Mouse (Mus musculus) lung, embryonic 16.5 days (tissue): Measurements from ENCODE around the gene Tysnd1. TPM values are rescaled to one million over a fixed set of nuclear protein-coding genes. Genes with fewer than 3 reads are reported as not detected.
A peak's percentile ranks its signal among the peaks of the same experiment; 100 is the strongest.

ENCODE experiments used
- ATAC-seq: fragments of 200-750 bp; cut with Nextera tagmentation; 2 replicates; pipeline ENCODE4 v1.8.0; 2017; ENCODE audit warnings: low read depth, mild to moderate bottlenecking, moderate library complexity
- H3K27ac ChIP-seq: fragments of 300-500 bp; sonication (generic); 2 replicates; pipeline ENCODE4 v1.5.1; 2014; ENCODE audit warnings: mild to moderate bottlenecking, control low read depth, low read length
- H3K27me3 ChIP-seq: fragments of 300-500 bp; sonication (generic); 2 replicates; pipeline ENCODE4 v1.6.1; 2014; ENCODE audit warnings: low read depth, low read length, mixed read lengths; ENCODE audit not compliant: control insufficient read depth, insufficient read depth
- H3K36me3 ChIP-seq: fragments of 300-500 bp; sonication (generic); 2 replicates; pipeline ENCODE4 v1.6.1; 2014; ENCODE audit warnings: low read length; ENCODE audit not compliant: control insufficient read depth, insufficient read depth
- H3K4me1 ChIP-seq: fragments of 300-500 bp; sonication (generic); replicated peaks from 2 replicates; pipeline ENCODE4 v1.6.1; 2014; ENCODE audit warnings: low read length, mixed read lengths; ENCODE audit not compliant: control insufficient read depth, insufficient read depth
- H3K4me2 ChIP-seq: fragments of 300-500 bp; sonication (generic); 2 replicates; pipeline ENCODE4 v1.6.1; 2014; ENCODE audit warnings: low read depth, low read length, control low read depth
- H3K4me3 ChIP-seq: fragments of 300-500 bp; sonication (generic); 2 replicates; pipeline ENCODE4 v1.5.1; 2014; ENCODE audit warnings: mild to moderate bottlenecking, low read length, control low read depth
- H3K9ac ChIP-seq: fragments of 300-500 bp; sonication (generic); 2 replicates; pipeline ENCODE4 v1.6.1; 2014; ENCODE audit warnings: low read length, control low read depth
- H3K9me3 ChIP-seq: fragments of 300-500 bp; sonication (generic); 2 replicates; pipeline ENCODE4 v1.6.1; 2016; ENCODE audit warnings: low read length; ENCODE audit not compliant: control insufficient read depth
- WGBS: fragments of 180-500 bp; shearing (Covaris S2); extraction: QIAGEN DNeasy Blood & Tissue Kit; methylation state at CpG from one replicate; pipeline ENCODE4 v1.1.7; 2014; 5-methylcytosine and 5-hydroxymethylcytosine counted together
- polyA plus RNA-seq: library from polyadenylated mRNA; unstranded; fragments of >200 nt; fragmentation: Nextera tagmentation; extraction: Ambion mirVana; gene quantifications from 2 replicates; pipeline ENCODE4 v1.2.1, GENCODE M21; 2015

The Tysnd1 gene
- 17.8 and 19.2 TPM in 2 replicates for polyA plus RNA-seq

DNA sequence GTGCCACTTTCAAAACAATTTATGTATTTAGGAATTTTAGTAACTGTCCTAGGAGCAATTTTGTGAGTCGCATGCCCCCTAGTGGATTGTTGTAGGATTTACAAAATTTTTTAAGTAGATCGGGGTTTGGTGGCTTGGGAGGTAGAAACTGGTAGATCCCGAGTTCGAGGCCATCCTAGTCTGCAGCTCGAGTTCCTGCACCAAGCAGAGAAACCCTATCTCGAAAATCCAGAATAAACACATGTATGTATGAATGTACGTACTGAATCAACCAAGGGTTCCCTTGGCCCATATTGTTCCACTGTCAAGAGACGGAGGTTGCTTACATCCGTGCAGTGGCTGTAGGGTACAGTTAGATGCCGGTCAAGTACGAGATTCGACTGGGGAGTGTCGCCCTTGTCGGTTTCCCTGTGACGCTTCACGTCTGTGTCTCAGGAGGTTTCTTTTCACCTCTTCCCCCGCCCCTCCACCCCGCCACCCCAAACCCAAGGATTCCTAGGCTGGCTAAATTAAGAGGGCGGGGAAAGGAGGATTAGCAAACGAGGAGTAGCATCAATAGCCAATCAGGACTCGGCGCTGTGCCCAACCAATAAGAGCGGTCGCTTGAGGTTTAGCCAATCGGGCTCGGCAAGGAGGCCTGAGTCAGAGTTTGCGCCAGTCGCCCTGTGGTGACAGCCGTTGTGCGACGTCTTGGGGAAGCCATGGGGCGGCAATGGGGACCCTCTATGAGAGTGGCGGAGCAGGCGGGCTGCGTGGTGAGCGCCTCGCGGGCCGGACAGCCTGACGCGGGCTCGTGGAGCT lies at the start of gene Tysnd1:
Gene Tysnd1 (plus strand): TSS at position 645 of the 801 bp plus-strand sequence.
- Histone ChIP-seq H3K4me3 (peak within 1 kb of the TSS; percentile 95), H3K4me1 (peaks cover 13% of the 10 kb centered on the region), H3K4me2 (peak within 1 kb of the TSS; percentile 100), H3K27me3 (no peaks in the 10 kb centered on the region), H3K9me3 (no peaks in the 10 kb centered on the region), H3K9ac (peak within 1 kb of the TSS; percentile 75), H3K27ac (peak within 1 kb of the TSS; percentile 53; the same call in 1 of the 2 replicates), H3K36me3 (peaks cover 23% of the 10 kb centered on the region)
- ATAC-seq, result peak; percentile 96
- under 1% methylated on average over 42 of the region's 42 CpGs for WGBS

DNA sequence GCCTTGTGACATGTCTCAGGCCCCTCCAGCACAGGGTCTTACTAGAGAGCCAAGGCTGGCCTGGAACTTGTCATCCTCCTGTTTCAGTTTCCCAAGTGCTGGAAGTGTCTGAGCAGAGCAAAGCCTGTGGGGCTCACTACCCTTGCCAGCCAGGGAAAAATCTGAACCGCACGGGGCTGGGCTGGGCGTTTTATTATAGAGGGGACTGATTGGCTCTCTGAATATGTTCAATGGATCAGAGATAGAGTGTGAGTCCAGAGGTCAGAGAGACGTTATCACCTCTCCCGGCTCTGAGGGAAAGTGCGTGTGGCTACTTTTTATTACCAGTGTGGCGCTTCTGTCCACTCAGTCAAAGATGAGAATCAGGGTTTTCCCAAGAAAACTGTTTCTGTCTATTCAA lies 48.8 kb upstream of the Tysnd1 start:
- Histone ChIP-seq H3K4me1 (peaks cover 8% of the 10 kb centered on the region), H3K27ac (no peak overlapping the region), H3K9ac (no peak overlapping the region), H3K4me3 (no peak overlapping the region), H3K36me3 (no peaks in the 10 kb centered on the region), H3K27me3 (no peaks in the 10 kb centered on the region), H3K9me3 (no peaks in the 10 kb centered on the region), H3K4me2 (no peak overlapping the region)
- 79% methylated on average over 7 of the region's 7 CpGs for WGBS
- no peak for ATAC-seq

- Histone ChIP-seq H3K9me3 (no peaks in the 10 kb centered on the region), H3K27ac (peak within 1 kb of the TSS; percentile 66), H3K4me3 (peak within 1 kb of the TSS; percentile 90), H3K36me3 (no peaks in the 10 kb centered on the region), H3K4me1 (peaks cover 8% of the 10 kb centered on the region), H3K4me2 (peak within 1 kb of the TSS; percentile 91), H3K9ac (peak within 1 kb of the TSS; percentile 87), H3K27me3 (no peaks in the 10 kb centered on the region)
- ATAC-seq, result peak; percentile 97
- 1% methylated on average over 48 of the region's 50 CpGs for WGBS
These were observed 47.3 kb upstream of the Tysnd1 start, which contains the start of gene Ppa1 for GRCm38 (mm10) chr10:61647790-61648736. Gene Ppa1, plus strand, starts transcription at chr10:61648552.

DNA sequence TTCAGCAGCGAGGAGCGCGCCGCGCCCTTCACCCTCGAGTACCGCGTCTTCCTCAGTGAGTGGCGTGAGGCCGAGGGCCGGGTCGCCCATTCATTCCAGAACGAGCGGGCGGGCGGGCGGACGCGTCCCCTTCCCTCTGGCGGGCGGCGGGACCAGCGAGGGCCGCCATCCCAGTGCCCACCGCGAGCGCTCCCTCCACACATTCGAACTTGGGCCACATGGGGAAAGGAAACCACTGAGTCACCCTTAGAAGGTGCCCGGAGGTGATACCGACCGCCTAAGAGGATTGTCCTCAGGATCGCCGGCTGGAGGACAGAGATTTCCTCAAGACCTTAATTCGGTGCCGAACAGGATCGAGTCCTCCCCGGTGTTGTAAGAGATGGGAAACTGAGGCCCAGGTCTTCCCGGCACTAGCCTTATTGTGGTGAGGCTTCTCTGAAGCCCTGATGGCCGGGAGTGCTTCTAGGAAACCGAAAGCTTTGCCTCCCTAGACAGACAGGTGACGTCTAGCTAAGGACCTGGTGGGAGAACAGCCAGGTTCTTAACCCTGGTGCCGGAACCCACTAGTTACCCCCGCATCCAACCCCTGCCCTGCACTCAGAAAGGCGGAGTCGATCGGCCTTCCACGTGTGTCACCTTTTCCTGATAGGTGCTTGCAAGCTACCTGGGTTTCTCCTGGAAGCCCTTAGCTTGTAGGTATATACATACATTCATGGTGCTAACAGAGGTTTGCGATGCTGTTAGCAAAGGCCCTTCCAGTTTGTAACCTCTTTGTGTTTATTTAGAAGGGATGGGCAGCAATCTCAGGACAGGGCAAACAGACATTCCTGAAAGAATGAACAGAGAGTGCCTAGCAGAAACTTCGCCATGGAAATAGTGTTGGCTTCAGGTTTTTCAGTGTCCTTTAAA lies 46.3 kb upstream of the Tysnd1 start:
- Histone ChIP-seq H3K4me2 (peak overlapping the region; percentile 91), H3K36me3 (no peaks in the 10 kb centered on the region), H3K4me3 (peak overlapping the region; percentile 90), H3K4me1 (peaks cover 8% of the 10 kb centered on the region), H3K9me3 (no peaks in the 10 kb centered on the region), H3K27ac (peak overlapping the region; percentile 66), H3K27me3 (no peaks in the 10 kb centered on the region), H3K9ac (peak overlapping the region; percentile 87)
- WGBS, result under 1% methylated on average over 30 of the region's 49 CpGs
- peak; percentile 32 for ATAC-seq

DNA sequence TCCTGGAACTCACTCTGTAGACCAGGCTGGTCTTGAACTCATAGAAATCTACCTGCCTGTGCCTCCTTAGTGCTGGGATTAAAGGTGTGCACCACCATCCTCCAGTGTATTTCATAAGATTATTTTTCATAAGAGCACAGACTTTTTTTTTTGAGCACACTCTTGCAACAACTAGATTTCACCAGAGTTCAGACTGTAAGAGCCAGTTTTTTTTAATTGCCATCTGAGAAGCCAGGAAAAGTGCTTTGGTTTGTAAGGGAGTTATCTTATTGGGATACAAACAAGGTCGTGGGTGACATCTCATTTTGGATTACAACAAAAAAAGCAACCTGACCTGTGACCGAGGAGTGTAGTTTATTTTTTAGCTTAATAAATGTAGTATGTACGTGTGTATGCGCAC lies 41.2 kb upstream of the Tysnd1 start:
- Histone ChIP-seq H3K9ac (no peak overlapping the region), H3K36me3 (0 out of 2 replicates have a peak, but pooled peaks cover 2% of the 10 kb centered on the region), H3K4me3 (no peak overlapping the region), H3K9me3 (no peaks in the 10 kb centered on the region), H3K4me2 (no peak overlapping the region), H3K27ac (no peak overlapping the region), H3K27me3 (no peaks in the 10 kb centered on the region), H3K4me1 (peaks cover 4% of the 10 kb centered on the region)
- no peak for ATAC-seq
- 85% methylated on average over 4 of the region's 4 CpGs for WGBS

- 74% methylated on average over 7 of the region's 7 CpGs for WGBS
These were observed 40.6 kb upstream of the Tysnd1 start for GRCm38 (mm10) chr10:61654691-61655090.

DNA sequence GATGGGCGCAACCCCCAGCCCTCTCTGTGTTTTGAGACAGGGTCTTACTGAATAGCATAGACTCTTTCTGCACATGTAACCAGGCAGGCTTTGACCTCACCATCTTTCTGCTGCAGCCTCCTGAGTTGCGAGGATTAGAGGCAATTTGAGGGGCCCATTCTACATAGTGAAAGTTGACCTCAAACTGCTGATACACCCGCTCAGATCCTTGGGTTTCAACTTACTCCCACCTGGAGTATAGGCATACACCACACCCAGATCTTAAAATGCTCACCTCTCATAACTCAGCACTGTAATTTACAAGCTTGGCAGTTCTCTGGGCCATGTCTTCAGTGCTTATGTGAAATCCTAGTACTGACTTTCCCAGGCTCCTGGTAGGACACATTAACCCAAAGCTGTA lies 40.1 kb upstream of the Tysnd1 start:
- no peak overlapping the region for H3K27ac ChIP-seq
- no peaks in the 10 kb centered on the region for H3K4me1 ChIP-seq
- no peaks in the 10 kb centered on the region for H3K27me3 ChIP-seq
- H3K9me3 ChIP-seq, result no peaks in the 10 kb centered on the region
- H3K36me3 ChIP-seq, result 0 out of 2 replicates have a peak, but pooled peaks cover 2% of the 10 kb centered on the region
- no peak overlapping the region for H3K4me2 ChIP-seq
- no peak for ATAC-seq
- no peak overlapping the region for H3K4me3 ChIP-seq
- WGBS, result 90% methylated on average over 3 of the region's 3 CpGs
- H3K9ac ChIP-seq, result no peak overlapping the region

More at GRCm38 (mm10) chr10:61654691-61655090, 40.6 kb upstream of the Tysnd1 start:
- H3K27ac ChIP-seq, result no peak overlapping the region
- no peak for ATAC-seq
- H3K27me3 ChIP-seq, result no peaks in the 10 kb centered on the region
- no peak overlapping the region for H3K9ac ChIP-seq
- no peak overlapping the region for H3K4me2 ChIP-seq
- H3K9me3 ChIP-seq, result no peaks in the 10 kb centered on the region
- H3K4me1 ChIP-seq, result no peaks in the 10 kb centered on the region
- no peak overlapping the region for H3K4me3 ChIP-seq
- H3K36me3 ChIP-seq, result 0 out of 2 replicates have a peak, but pooled peaks cover 2% of the 10 kb centered on the region
